Mouse (Mus musculus) CH12F3 (cell line): Measurements from ENCODE around the gene Zdhhc19.

Experiments used
- in situ Hi-C: fragments of 300-500 bp; cut with MboI; formaldehyde crosslinking; loops from 2 replicates; pipeline ENCODE4 v1.14.3; 2020; ENCODE audit warnings: low sequenced_read_pairs

The Zdhhc19 gene

DNA sequence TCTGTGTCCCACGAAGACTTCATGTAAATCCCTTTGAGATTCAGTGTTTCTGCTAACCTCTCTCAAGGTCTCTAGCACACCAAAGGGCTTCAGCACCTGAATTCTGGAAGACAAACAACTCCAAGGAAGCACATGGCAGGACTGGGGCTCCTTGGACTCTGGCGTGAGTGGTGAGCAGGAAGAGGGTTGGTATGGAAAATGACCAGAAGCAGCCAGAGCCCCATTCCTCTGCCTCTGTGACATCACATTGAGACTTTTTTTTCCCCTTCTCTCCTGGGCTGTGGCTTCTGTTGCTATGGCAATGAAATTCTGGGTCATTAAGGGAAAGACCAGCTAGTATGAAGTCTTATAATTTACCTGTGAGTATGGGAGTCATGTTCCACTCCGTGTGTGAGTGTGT is at the start of gene Zdhhc19:
Zdhhc19 (plus strand) TSS at position 301 of the 400 bp plus-strand sequence.
- in situ Hi-C loops = no loop called here

- in situ Hi-C loops = no loop called here
Measured at GRCm38 (mm10) chr16:32446563-32447138, 49.4 kb upstream of the Zdhhc19 start.

DNA sequence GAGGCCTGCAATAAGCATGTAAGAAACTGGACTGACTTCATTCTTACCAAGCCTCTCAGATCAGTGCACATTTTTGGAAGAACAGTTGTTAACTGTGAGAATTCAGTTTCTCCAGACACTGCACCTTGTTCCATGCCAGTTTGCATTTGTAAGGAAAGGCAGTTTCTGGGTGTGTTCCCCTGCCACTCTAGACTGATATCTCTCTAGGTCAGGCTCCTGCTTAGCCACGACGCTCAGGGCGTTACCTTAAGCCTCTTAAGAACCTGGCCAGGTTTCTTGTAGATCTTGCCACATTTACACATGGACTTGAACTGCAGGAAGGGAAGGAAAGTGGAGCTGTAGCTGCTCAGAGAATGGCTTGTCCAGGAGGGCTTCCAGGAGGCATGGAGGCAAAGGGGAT is 46.4 kb upstream of the Zdhhc19 start:
- in situ Hi-C loops = no loop called here

GRCm38 (mm10) chr16:32450133-32450532 is 45.9 kb upstream of the Zdhhc19 start:
- in situ Hi-C loops = no loop called here

DNA sequence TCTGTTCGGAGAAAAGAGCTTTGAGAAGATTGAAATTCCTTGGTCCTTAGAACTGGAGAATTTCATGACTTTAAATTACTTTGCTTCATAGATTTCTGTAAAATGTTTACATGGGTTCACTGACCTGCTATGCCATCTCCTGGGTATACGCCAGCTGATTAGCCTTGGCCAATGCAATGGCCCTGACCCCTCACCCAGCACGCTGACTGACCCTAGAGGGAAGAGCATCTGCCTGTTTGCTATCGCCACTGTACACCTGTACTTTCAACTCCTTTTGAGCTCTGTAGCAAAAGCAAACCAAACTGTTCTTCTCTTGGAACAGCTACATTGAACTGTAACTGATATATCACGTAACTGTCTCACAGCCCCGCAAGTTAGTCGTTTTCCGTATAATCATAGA is 43.0 kb upstream of the Zdhhc19 start:
- in situ Hi-C loops = no loop called here

- in situ Hi-C loops = no loop called here
Measured at GRCm38 (mm10) chr16:32454646-32455045, 41.4 kb upstream of the Zdhhc19 start.

DNA sequence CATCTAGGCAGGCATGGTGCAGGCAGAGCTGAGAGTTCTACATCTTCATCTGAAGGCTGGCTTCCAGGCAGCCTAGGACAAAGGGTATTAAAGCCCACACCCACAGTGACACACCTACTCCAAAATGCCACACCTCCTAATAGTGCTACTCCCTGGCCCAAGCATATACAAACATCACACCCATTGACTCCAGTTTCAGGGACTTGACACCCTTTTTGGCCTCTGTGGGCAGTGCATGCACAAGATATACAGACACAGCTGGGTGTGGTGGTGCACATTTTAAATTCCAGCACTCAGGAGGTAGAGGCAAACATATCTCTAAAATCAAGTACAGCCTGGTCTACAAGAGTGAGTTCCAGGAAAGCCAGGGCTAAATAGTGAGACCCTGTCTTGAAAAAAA is 40.0 kb upstream of the Zdhhc19 start:
- in situ Hi-C loops = no loop called here

DNA sequence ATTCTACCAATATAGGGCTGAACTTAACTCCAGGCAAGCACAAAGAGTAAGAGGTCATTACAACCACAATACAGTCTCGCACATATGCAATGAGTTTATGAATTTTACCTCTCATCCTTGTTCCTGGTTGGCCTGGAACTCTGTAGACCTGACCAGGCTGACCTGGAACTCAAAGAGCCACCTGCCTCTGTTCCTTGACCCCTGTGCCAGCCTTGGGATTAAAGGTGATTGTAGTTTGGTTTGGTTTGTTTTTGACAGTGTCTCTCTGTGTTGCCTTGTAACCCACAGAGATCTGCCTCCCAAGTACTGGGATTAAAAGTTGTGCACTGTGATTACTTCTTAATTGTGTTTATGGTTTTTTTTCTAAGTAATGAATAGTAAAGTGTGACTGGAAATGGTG is 39.3 kb upstream of the Zdhhc19 start:
- in situ Hi-C loops = no loop called here

DNA sequence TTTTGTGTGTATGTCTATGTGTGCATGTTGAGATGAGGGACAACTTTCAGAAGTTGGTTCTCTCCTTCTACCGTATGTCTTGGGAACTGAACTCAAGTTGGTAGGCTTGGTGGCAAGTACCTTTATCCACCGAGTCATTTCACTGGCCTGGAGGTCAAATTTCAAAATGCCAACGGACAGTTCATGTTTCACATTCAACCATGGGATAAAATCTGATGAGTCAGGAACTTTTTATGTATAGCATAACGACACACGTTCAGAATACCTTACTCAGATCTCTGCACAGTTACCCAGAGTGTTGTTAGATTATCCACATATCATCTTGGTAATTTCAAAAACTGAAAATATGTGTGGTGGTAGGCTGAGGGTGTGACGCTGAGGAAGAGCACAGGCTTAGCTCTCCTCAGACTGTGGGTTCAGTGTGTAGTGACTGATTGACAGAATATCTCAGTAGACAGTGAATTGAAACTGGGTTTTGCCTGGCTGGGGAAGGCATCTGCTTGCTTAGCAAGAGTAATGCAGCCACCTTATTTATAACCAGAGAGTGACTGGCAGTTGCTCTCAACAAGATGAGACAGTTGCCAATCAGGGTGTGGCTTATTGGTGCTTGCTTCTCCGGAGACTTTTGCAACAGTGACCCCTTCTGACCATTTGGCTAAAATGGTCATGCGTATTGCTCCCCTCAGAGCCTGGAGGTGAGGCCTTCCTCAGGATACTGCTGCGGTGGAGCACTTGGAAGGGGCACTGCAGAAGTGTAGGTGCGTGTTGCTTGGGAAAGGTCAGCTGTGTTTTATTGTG is 38.3 kb upstream of the Zdhhc19 start:
- in situ Hi-C loops = no loop called here

DNA sequence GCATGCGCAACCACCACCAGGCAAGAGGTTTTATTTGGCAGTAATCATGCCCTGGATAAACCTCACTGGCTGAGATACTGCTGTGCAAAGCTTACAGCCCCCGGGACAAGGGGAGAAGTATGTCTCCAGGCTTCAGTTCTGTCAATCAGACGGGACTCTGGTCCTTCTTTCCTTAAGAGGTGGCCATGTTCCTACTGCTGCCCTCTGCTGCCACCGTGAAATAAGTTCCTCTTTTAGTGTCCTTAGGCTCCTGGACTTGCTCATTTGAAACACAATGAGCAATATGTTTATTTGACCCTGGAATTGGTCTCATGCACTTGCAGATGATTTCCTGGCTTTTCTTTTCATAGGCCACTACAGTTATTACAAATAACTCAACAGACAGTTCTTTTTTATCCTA is 35.5 kb upstream of the Zdhhc19 start:
- in situ Hi-C loops = no loop called here

- in situ Hi-C loops = no loop called here
Measured at GRCm38 (mm10) chr16:32461713-32462112, 34.4 kb upstream of the Zdhhc19 start.

- in situ Hi-C loops = no loop called here
Measured at GRCm38 (mm10) chr16:32462950-32463349, 33.1 kb upstream of the Zdhhc19 start.

- in situ Hi-C loops = no loop called here
Measured at GRCm38 (mm10) chr16:32463426-32463825, 32.6 kb upstream of the Zdhhc19 start.

DNA sequence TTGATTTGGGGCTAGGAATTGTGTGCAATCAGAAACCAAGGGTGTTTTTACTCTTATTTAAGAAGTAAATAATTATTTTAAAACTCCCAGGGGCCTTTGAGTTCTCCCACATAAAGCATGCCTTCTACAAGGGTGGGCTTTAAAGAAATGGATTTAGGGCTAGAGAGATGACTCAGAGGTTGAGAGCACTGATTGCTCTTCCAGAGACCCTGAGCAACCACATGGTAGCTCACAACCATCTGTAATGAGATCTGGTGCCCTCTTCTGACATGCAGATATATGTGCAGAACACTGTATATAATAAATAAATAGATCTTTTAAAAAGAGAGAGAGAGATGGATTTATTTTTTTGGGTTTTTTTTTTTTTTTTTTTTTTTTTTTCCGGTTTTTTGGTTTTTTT is 31.2 kb upstream of the Zdhhc19 start:
- in situ Hi-C loops = no loop called here

- in situ Hi-C loops = no loop called here
Measured at GRCm38 (mm10) chr16:32468488-32468887, 27.6 kb upstream of the Zdhhc19 start.

- in situ Hi-C loops = no loop called here
Measured at GRCm38 (mm10) chr16:32469404-32470105, 26.5 kb upstream of the Zdhhc19 start.

GRCm38 (mm10) chr16:32472276-32473015 is 23.6 kb upstream of the Zdhhc19 start:
- in situ Hi-C loops = no loop called here

DNA sequence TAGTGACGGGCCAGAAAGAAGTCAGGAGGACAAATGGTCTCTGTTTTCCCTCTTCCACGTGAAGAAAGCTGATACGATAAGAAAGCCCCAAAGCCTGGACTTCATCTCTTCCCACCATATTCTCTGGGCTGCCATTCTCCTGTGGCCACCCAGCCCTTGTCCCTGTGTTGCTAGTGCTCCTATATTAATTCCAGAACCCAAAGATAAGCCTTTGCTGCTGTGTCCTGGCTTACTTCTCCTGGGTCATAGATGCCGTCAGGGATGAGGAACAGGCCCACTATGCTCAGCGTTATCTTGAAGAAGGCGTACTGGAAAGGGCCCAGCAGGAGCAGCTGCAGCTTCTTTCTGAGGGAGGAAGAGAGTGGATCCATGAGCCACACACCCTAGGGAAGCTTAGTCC is 18.8 kb upstream of the Zdhhc19 start:
- in situ Hi-C loops = no loop called here

DNA sequence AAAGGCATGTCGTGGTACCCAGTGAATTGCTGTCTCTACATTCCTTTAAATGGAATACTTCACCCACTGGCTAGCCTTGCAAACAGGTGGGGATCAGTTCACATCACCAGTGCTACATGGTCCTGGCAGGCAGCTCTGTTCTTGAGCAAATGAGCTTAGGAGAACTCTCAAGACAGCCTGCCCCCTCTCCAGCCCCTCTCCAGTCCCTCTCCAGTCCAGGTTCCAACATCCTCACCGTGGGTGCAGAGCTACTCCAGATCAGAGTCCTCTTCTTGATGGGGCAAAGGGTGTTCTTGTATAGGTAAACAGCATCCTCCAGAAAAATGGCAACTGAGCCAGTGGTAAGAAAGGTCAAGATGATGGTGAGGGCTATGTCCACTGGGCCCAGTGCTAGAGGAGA is 16.6 kb upstream of the Zdhhc19 start:
- in situ Hi-C loops = no loop called here

GRCm38 (mm10) chr16:32484431-32484871 is 11.6 kb upstream of the Zdhhc19 start:
- in situ Hi-C loops = no loop called here

DNA sequence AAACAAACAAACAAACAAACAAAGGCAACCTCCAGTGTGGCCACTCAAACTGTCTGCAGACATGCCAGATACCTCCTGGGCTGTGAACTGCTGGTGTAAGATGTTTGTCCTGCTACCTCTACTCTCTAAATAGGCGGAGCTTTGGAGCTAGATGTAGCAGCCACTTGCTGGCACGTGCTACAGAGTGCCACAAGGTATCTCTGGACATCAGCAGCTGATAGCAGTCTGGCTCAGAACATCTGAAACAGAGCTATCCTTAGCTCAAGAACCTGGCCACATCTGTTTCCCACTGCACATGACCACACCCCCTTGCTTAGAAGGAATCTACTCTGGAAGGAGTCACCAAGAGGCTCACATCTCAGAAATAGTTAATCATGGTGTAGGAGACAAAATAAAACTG is 10.9 kb upstream of the Zdhhc19 start:
- in situ Hi-C loops = no loop called here
